Mouse (Mus musculus): ENCODE results near the gene Fyn.

DNA sequence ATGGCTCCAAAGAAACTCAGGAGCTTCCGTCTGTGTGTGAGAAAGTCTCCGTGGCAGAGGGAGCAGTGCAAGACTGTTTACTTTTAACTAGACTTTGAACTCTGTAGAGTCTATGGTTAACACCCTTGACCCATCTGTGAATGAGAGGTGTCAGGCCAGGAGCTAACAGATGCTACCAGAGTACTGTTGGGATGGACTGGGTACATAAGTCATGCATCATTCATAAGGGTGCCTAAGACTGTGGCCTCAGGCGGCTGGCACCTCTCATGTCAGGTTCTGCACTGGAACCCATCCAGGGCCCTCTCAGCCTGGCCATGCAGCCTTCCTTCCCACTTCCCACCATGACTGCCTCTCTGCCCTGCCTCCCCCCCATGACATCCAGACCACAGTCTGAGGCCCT is 166.7 kb downstream of the Fyn start:
- TF ChIP-seq CTCF (IDR thresholded peaks at IDR 0.05; ENCODE audit: low read depth, low read length) (no peak), POLR2A (IDR thresholded peaks at IDR 0.05; ENCODE audit: extremely low read depth, insufficient read depth, low read length) (no peak)
